Mouse (Mus musculus): ENCODE data around the gene Iqschfp. TPM values are rescaled to one million over a fixed set of nuclear protein-coding genes. Genes with fewer than 3 reads are reported as not detected.

Gene Iqschfp
- polyA plus RNA-seq, 1 experiment from 2014 or later: not detected

DNA sequence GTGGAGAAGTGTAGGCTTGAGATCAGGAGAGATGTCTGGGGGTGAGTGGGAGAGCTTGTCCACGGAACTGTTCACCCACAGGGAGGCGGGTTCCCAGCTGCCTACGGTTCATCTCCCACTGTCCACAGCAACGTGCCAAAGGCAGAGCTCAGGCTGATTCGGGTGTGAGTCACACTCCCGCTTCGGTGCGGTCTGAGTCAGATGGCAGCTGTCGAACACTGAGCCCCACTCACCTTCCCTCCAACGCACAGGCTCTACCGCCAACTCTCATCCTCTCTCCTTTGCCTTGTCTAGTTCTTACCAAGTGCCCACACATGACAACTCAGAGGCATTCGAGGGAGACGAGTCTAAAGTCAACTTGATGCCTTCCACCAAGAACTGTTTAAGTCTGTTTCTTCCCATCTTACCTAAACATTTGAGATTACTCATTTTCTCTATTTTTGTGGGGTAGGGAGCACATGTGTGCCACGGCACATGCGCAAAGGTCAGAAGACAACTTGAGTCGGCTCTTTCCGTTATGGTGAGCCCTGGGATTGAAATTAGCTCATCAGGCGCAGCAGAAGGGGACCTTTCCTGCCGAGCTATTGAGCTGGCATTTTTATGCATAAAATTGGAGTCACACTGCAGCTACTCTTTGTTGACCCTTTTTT, 716.9 kb downstream of the Iqschfp start:
- H3K4me1 ChIP-seq: peaks cover 23% of the 10 kb centered on the region
- H3K9ac ChIP-seq: no peak overlapping the region
- H3K27me3 ChIP-seq: no peaks in the 10 kb centered on the region
- ATAC-seq (replicated peaks; ENCODE audit: low FRiP score): no peak
- 0 out of 2 replicates have a peak overlapping the region, but pooled peaks have one; percentile 18 for H3K27ac ChIP-seq
- WGBS: 70% methylated on average over 19 of the region's 19 CpGs
- H3K4me2 ChIP-seq: no peak overlapping the region
- H3K36me3 ChIP-seq: no peaks in the 10 kb centered on the region
- H3K9me3 ChIP-seq (replicated peaks): no peaks in the 10 kb centered on the region
- H3K4me3 ChIP-seq (replicated peaks): no peak overlapping the region

GRCm38 (mm10) chr3:68610011-68610410, 718.0 kb downstream of the Iqschfp start:
- no peaks in the 10 kb centered on the region for H3K9me3 ChIP-seq (replicated peaks)
- ATAC-seq (replicated peaks; ENCODE audit: low FRiP score): no peak
- H3K4me1 ChIP-seq: peaks cover 23% of the 10 kb centered on the region
- H3K9ac ChIP-seq: no peak overlapping the region
- H3K4me2 ChIP-seq: no peak overlapping the region
- no peaks in the 10 kb centered on the region for H3K36me3 ChIP-seq
- WGBS: 36% methylated on average over 6 of the region's 6 CpGs
- H3K27me3 ChIP-seq: no peaks in the 10 kb centered on the region
- H3K27ac ChIP-seq: no peak overlapping the region
- no peak overlapping the region for H3K4me3 ChIP-seq (replicated peaks)

GRCm38 (mm10) chr3:68610598-68611261, 718.7 kb downstream of the Iqschfp start:
- H3K4me1 ChIP-seq: peaks cover 23% of the 10 kb centered on the region
- H3K27me3 ChIP-seq: no peaks in the 10 kb centered on the region
- ATAC-seq (replicated peaks; ENCODE audit: low FRiP score): peak; percentile 69
- no peak overlapping the region for H3K9ac ChIP-seq
- no peaks in the 10 kb centered on the region for H3K9me3 ChIP-seq (replicated peaks)
- H3K36me3 ChIP-seq: no peaks in the 10 kb centered on the region
- peak overlapping the region; percentile 56 for H3K27ac ChIP-seq
- H3K4me3 ChIP-seq (replicated peaks): no peak overlapping the region
- H3K4me2 ChIP-seq: no peak overlapping the region
- 42% methylated on average over 11 of the region's 11 CpGs for WGBS

DNA sequence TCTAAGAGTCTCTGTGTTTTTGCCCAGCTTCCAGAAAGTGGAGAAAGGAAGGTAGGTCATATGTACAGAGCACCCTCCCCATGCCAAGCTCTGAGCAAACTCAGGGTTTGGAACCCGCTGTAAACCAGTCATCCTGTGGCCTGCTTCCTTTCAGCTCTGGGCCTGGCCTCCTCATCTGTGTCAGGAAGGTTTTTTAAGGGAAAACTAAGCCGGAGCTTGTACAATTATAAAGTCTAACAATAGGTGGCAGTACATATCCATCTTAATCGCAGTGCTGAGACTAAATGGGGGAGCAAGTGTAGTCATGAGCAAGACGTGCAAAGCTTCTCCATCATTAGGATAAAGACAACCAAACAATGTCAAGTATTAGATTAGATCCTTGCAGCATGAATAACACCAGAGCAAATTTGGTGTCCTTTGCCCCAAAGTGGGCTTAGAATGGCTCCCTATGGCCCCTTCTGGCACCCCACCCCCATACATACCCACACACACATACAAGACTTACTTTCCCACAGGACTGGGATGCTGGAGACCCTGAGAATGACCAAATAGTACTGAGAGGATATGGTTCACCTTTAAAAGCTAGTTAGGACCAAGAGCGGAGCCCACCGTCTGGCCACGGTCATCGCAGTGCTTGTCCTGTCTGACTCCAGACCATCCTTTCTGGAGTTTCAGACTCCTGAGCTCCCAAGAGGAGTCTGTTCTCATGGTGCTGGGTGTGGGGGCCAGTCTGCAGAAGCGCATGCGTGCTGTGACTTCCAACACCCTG, 723.2 kb downstream of the Iqschfp start:
- Histone ChIP-seq H3K4me2 (no peak overlapping the region), H3K4me1 (peaks cover 20% of the 10 kb centered on the region), H3K4me3 (replicated peaks) (no peak overlapping the region), H3K9ac (no peak overlapping the region), H3K27me3 (no peaks in the 10 kb centered on the region), H3K27ac (no peak overlapping the region), H3K36me3 (no peaks in the 10 kb centered on the region), H3K9me3 (replicated peaks) (no peaks in the 10 kb centered on the region)
- WGBS: 71% methylated on average over 10 of the region's 10 CpGs
- 0 out of 2 replicates have a peak, but pooled peaks have one; percentile 14 for ATAC-seq (replicated peaks; ENCODE audit: low FRiP score)

- 79% methylated on average over 12 of the region's 12 CpGs for WGBS
- Histone ChIP-seq H3K27ac (no peak overlapping the region), H3K4me2 (no peak overlapping the region), H3K36me3 (peaks cover 6% of the 10 kb centered on the region), H3K9ac (no peak overlapping the region), H3K27me3 (no peaks in the 10 kb centered on the region), H3K9me3 (replicated peaks) (no peaks in the 10 kb centered on the region), H3K4me1 (peaks cover 11% of the 10 kb centered on the region; the same call in 1 of the 2 replicates), H3K4me3 (replicated peaks) (no peak overlapping the region)
- ATAC-seq (replicated peaks; ENCODE audit: low FRiP score): no peak
These were observed 724.3 kb downstream of the Iqschfp start for GRCm38 (mm10) chr3:68616363-68616762.

- Histone ChIP-seq H3K4me1 (peaks cover 8% of the 10 kb centered on the region; the same call in 1 of the 2 replicates), H3K36me3 (peaks cover 13% of the 10 kb centered on the region), H3K4me3 (replicated peaks) (no peak overlapping the region), H3K27ac (no peak overlapping the region), H3K27me3 (no peaks in the 10 kb centered on the region), H3K4me2 (no peak overlapping the region), H3K9me3 (replicated peaks) (no peaks in the 10 kb centered on the region), H3K9ac (no peak overlapping the region)
- 85% methylated on average over 10 of the region's 10 CpGs for WGBS
- ATAC-seq (replicated peaks; ENCODE audit: low FRiP score): no peak
These were observed 725.7 kb downstream of the Iqschfp start for GRCm38 (mm10) chr3:68617708-68618107.

- 66% methylated on average over 5 of the region's 5 CpGs for WGBS
These were observed 727.1 kb downstream of the Iqschfp start for GRCm38 (mm10) chr3:68619097-68619496.

DNA sequence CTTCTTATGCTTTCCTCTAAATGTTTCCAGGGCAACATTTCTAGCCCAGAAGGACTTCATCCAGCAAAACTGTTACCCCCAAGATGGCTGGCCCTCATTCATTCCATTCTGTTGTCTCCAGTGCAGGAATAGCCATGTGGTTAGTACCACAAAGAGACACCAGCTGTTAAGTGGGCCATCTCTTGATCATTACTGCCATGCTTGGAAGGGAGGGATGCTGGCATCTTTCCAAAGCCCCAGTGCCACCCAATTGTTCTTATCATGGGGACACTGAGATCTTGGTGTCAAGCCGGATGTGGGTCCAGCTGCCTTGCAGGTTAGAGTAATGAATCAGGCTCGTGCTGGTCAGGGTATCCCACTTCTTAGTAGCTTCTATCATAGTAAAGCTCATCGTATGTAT, 729.9 kb downstream of the Iqschfp start:
- no peaks in the 10 kb centered on the region for H3K9me3 ChIP-seq (replicated peaks)
- no peak for ATAC-seq (replicated peaks; ENCODE audit: low FRiP score)
- H3K4me3 ChIP-seq (replicated peaks): no peak overlapping the region
- H3K4me2 ChIP-seq: no peak overlapping the region
- no peaks in the 10 kb centered on the region for H3K27me3 ChIP-seq
- no peak overlapping the region for H3K27ac ChIP-seq
- H3K9ac ChIP-seq: no peak overlapping the region
- 94% methylated on average over 3 of the region's 3 CpGs for WGBS
- peaks cover 17% of the 10 kb centered on the region for H3K36me3 ChIP-seq
- peaks cover 18% of the 10 kb centered on the region; the same call in 1 of the 2 replicates for H3K4me1 ChIP-seq

More at GRCm38 (mm10) chr3:68619097-68619496, 727.1 kb downstream of the Iqschfp start:
- Histone ChIP-seq H3K27me3 (no peaks in the 10 kb centered on the region), H3K4me3 (replicated peaks) (no peak overlapping the region), H3K27ac (no peak overlapping the region), H3K36me3 (peaks cover 13% of the 10 kb centered on the region), H3K9ac (no peak overlapping the region), H3K4me1 (peaks cover 8% of the 10 kb centered on the region; the same call in 1 of the 2 replicates), H3K9me3 (replicated peaks) (no peaks in the 10 kb centered on the region), H3K4me2 (no peak overlapping the region)
- no peak for ATAC-seq (replicated peaks; ENCODE audit: low FRiP score)

DNA sequence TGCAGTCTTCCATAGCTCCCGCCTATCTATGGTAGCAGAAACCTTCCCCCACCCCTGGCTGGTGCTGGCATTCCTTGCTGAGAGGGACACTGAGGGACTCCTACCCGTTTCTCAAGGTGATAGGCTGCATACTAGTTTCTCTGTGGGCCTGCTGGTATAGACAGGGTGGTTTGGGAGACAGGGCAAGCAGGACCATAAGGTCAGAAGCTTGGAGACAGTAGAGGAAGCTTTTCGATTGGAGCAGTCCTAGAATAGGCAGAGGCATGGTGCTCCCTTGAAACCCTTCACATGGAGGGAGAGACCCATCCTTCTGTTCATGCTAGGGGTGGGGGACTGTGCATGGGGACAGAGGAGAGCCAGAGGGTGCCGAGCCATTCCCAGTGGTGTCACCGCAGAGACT, 731.0 kb downstream of the Iqschfp start:
- no peak overlapping the region for H3K4me2 ChIP-seq
- no peaks in the 10 kb centered on the region for H3K9me3 ChIP-seq (replicated peaks)
- H3K4me3 ChIP-seq (replicated peaks): no peak overlapping the region
- H3K27ac ChIP-seq: no peak overlapping the region
- no peak overlapping the region for H3K9ac ChIP-seq
- WGBS: 87% methylated on average over 5 of the region's 5 CpGs
- H3K4me1 ChIP-seq: peaks cover 17% of the 10 kb centered on the region; the same call in 1 of the 2 replicates
- H3K36me3 ChIP-seq: peaks cover 17% of the 10 kb centered on the region
- ATAC-seq (replicated peaks; ENCODE audit: low FRiP score): no peak
- H3K27me3 ChIP-seq: no peaks in the 10 kb centered on the region

GRCm38 (mm10) chr3:68624471-68624870, 732.4 kb downstream of the Iqschfp start:
- WGBS: 87% methylated on average over 6 of the region's 6 CpGs

DNA sequence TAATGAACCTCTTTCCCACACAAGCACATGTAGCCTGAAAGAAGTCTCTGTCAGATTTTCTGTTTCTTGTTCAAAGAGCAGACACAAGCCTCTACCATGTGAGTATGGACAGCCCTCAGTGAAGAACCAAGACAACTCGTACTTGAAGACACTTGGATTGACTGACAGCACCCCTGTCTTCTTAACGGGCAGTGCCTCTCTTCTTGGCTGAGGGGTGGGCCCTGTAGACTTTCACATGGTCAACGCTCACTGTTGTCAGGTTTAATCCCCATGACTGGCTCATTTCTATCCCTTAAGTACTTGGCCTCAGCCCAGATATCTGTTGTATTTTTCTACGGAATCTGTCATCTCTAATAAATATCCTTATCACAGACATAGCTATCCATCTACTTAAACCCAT, 738.2 kb downstream of the Iqschfp start:
- 80% methylated on average over 4 of the region's 4 CpGs for WGBS
- Histone ChIP-seq H3K4me1 (peaks cover 3% of the 10 kb centered on the region; the same call in 1 of the 2 replicates), H3K9ac (no peak overlapping the region), H3K9me3 (replicated peaks) (no peaks in the 10 kb centered on the region), H3K4me2 (no peak overlapping the region), H3K27ac (no peak overlapping the region), H3K36me3 (0 out of 2 replicates have a peak, but pooled peaks cover 4% of the 10 kb centered on the region), H3K4me3 (replicated peaks) (no peak overlapping the region), H3K27me3 (no peaks in the 10 kb centered on the region)
- no peak for ATAC-seq (replicated peaks; ENCODE audit: low FRiP score)

More at GRCm38 (mm10) chr3:68624471-68624870, 732.4 kb downstream of the Iqschfp start:
- H3K4me2 ChIP-seq: no peak overlapping the region
- ATAC-seq (replicated peaks; ENCODE audit: low FRiP score): no peak
- H3K4me3 ChIP-seq (replicated peaks): no peak overlapping the region
- peaks cover 13% of the 10 kb centered on the region; the same call in 1 of the 2 replicates for H3K4me1 ChIP-seq
- no peak overlapping the region for H3K9ac ChIP-seq
- H3K27ac ChIP-seq: no peak overlapping the region
- no peaks in the 10 kb centered on the region for H3K9me3 ChIP-seq (replicated peaks)
- H3K27me3 ChIP-seq: no peaks in the 10 kb centered on the region
- peaks cover 17% of the 10 kb centered on the region for H3K36me3 ChIP-seq

- H3K4me2 ChIP-seq: no peak overlapping the region
- H3K4me1 ChIP-seq: no peaks in the 10 kb centered on the region
- H3K4me3 ChIP-seq (replicated peaks): no peak overlapping the region
- H3K27ac ChIP-seq: no peak overlapping the region
- no peak for ATAC-seq (replicated peaks; ENCODE audit: low FRiP score)
- H3K9me3 ChIP-seq (replicated peaks): no peaks in the 10 kb centered on the region
- 0 out of 2 replicates have a peak, but pooled peaks cover 4% of the 10 kb centered on the region for H3K36me3 ChIP-seq
- 56% methylated on average over 3 of the region's 3 CpGs for WGBS
- no peaks in the 10 kb centered on the region for H3K27me3 ChIP-seq
- H3K9ac ChIP-seq: no peak overlapping the region
These were observed 738.8 kb downstream of the Iqschfp start for GRCm38 (mm10) chr3:68630821-68631220.

Measured in kidney, embryonic 15.5 days (tissue).